Mouse (Mus musculus) heart, embryonic 10.5 days (tissue): ENCODE results near the gene Mylk. TPM values are rescaled to one million over a fixed set of nuclear protein-coding genes. Genes with fewer than 3 reads are reported as not detected.

Source experiments
- DNase-seq: peaks from one replicate; pipeline ENCODE4 v3.0.0-alpha.2; 2017; ENCODE audit warnings: low spot score
- H3K27ac ChIP-seq: fragments of 300-500 bp; sonication (generic); 2 replicates; pipeline ENCODE4 v1.5.1; 2016; ENCODE audit warnings: mild to moderate bottlenecking
- H3K27me3 ChIP-seq: fragments of 300-500 bp; sonication (generic); 2 replicates; pipeline ENCODE4 v1.6.1; 2016; ENCODE audit warnings: mild to moderate bottlenecking; ENCODE audit not compliant: poor library complexity, insufficient read depth, severe bottlenecking
- H3K36me3 ChIP-seq: fragments of 300-500 bp; sonication (generic); 2 replicates; pipeline ENCODE4 v1.6.1; 2016; ENCODE audit warnings: mild to moderate bottlenecking, moderate library complexity
- H3K4me1 ChIP-seq: fragments of 300-500 bp; sonication (generic); 2 replicates; pipeline ENCODE4 v1.6.1; 2016; ENCODE audit warnings: mild to moderate bottlenecking
- H3K4me3 ChIP-seq: fragments of 300-500 bp; sonication (generic); 2 replicates; pipeline ENCODE4 v1.5.1; 2016; ENCODE audit warnings: mild to moderate bottlenecking, moderate library complexity
- H3K9me3 ChIP-seq: fragments of 300-500 bp; sonication (generic); 2 replicates; pipeline ENCODE4 v1.6.1; 2016; ENCODE audit warnings: mild to moderate bottlenecking, moderate library complexity
- WGBS: fragments of 180-500 bp; shearing (Covaris S2); methylation state at CpG from one replicate; pipeline ENCODE4 v1.1.7; 2016; 5-methylcytosine and 5-hydroxymethylcytosine counted together
- polyA plus RNA-seq: library from polyadenylated mRNA; unstranded; fragments of >200 nt; fragmentation: Nextera tagmentation; extraction: Ambion mirVana; gene quantifications from 2 replicates; pipeline ENCODE4 v1.2.1, GENCODE M21; 2016

Mylk gene
- polyA plus RNA-seq, 1 experiment from 2014 or later, result 3.6 TPM

DNA sequence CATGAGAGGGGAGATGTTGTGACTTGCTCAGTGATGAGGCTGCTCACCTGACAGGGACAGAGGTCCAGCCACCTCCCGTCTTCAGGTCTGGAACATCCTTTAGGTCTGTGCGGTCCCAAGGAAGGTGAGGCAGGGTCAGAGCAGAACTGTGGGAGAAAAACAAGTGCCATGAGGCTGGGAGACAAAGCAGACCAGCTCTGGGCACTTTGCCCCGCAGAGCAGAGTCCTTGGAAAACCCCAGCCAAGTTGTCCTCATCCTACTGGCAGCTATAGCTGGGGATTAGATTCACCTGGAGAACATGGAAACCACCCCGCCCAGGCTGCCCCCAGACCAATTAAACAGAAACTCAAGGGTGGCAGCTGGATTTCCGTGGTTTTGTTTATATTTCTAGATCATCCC lies 195.4 kb downstream of the Mylk start:
- H3K27ac ChIP-seq, result 0 out of 2 replicates have a peak overlapping the region, but pooled peaks have one; percentile 6
- DNase-seq, result no peak
- no peaks in the 10 kb centered on the region for H3K9me3 ChIP-seq
- H3K27me3 ChIP-seq, result peaks cover 50% of the 10 kb centered on the region
- no peak overlapping the region for H3K4me3 ChIP-seq
- 71% methylated on average over 5 of the region's 5 CpGs for WGBS
- peaks cover 71% of the 10 kb centered on the region for H3K4me1 ChIP-seq
- no peaks in the 10 kb centered on the region for H3K36me3 ChIP-seq

DNA sequence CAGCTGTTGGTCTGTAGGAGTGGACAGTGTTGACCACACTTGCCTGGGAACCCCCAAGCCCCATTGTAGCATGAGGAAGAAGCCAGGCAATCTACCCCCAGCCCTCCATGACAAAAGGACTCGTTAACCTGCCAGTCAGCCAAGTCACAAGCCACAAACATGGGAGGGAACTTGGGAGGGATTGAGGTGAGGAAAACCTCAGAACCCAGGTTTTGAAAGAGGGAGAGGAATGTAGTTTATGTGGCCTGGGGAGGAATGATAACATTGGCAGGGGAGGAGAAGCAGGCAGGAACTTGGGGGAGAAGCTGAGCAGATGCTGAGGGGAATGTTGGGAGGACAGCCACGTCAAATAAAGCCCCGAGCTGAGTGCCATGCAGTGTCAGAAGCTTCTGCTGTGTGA lies 196.9 kb downstream of the Mylk start:
- WGBS, result 29% methylated on average over 3 of the region's 3 CpGs
- H3K36me3 ChIP-seq, result no peaks in the 10 kb centered on the region
- H3K9me3 ChIP-seq, result no peaks in the 10 kb centered on the region
- H3K4me1 ChIP-seq, result peaks cover 71% of the 10 kb centered on the region
- no peak for DNase-seq
- H3K27ac ChIP-seq, result peak overlapping the region; percentile 59
- H3K4me3 ChIP-seq, result no peak overlapping the region
- H3K27me3 ChIP-seq, result peaks cover 47% of the 10 kb centered on the region

DNA sequence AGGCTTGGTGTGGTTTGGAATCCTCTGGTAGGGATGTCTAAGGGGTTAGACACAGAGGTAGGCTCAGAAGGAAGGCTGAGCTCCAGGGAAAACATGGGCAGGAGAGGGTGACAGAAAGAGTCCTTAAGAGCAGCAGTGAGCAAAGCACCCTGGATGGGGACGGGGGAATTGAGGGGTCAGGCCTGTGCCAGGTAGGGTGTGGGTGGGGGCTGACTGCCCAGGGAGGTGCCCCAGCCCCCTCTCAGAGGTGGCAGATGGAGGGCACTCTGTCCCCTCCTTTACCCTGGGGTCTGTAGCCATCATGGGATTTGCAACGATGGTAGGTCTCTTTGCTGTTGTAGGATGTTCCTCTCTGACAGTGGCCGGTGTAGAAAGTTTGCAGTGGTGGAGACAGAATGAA lies 201.3 kb downstream of the Mylk start:
- peaks cover 43% of the 10 kb centered on the region for H3K4me1 ChIP-seq
- peaks cover 17% of the 10 kb centered on the region; the same call in 1 of the 2 replicates for H3K27me3 ChIP-seq
- no peak for DNase-seq
- H3K9me3 ChIP-seq, result no peaks in the 10 kb centered on the region
- H3K27ac ChIP-seq, result peak overlapping the region; percentile 49
- H3K36me3 ChIP-seq, result no peaks in the 10 kb centered on the region
- 82% methylated on average over 3 of the region's 3 CpGs for WGBS
- H3K4me3 ChIP-seq, result no peak overlapping the region

DNA sequence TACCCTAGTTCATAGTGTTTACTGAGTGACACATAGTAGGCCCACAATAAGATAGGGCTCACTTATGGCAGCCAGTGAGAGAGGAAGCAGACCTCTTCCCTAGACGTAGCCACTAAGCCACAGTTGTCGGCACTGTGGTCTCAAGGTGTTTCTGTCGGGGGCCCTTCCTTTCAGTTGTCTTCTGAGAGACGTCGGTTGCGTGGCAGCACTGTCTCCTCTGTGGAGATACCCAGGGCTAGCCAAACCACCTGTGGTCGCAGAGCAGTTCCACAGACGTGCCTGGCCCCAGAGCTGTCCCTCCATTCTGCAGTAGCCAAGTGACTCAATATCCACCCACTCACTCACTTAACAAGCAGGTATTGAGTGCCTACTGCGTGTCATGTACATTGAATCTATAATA lies 205.9 kb downstream of the Mylk start:
- WGBS, result 77% methylated on average over 9 of the region's 9 CpGs
- no peak for DNase-seq
- no peaks in the 10 kb centered on the region for H3K9me3 ChIP-seq
- H3K4me1 ChIP-seq, result peaks cover 32% of the 10 kb centered on the region
- peaks cover 7% of the 10 kb centered on the region; the same call in 1 of the 2 replicates for H3K36me3 ChIP-seq
- H3K4me3 ChIP-seq, result no peak overlapping the region
- H3K27me3 ChIP-seq, result no peaks in the 10 kb centered on the region
- no peak overlapping the region for H3K27ac ChIP-seq

DNA sequence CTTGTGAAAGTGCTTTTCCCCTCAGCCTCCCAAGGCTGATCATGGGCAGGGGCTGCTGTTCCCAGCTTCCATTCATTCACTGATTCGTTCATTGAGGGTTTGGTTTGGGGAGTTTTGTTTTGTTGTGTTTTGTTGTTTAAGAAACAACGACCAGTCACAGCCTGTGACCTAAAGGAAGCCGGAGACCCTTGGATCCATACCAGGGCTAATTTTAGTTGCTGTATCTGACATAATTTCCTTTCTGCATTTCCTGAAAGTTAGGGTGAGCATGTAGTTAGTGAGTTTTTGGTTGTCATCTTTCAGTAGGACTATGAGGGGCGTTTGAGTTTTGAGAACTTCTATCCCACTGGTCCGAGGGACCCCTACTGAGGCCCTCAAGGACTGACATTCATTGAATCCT lies 207.2 kb downstream of the Mylk start:
- DNase-seq, result no peak
- peak overlapping the region; percentile 63 for H3K27ac ChIP-seq
- 76% methylated on average over 5 of the region's 5 CpGs for WGBS
- H3K4me1 ChIP-seq, result peaks cover 31% of the 10 kb centered on the region
- H3K9me3 ChIP-seq, result no peaks in the 10 kb centered on the region
- no peaks in the 10 kb centered on the region for H3K27me3 ChIP-seq
- peaks cover 10% of the 10 kb centered on the region; the same call in 1 of the 2 replicates for H3K36me3 ChIP-seq
- H3K4me3 ChIP-seq, result no peak overlapping the region

DNA sequence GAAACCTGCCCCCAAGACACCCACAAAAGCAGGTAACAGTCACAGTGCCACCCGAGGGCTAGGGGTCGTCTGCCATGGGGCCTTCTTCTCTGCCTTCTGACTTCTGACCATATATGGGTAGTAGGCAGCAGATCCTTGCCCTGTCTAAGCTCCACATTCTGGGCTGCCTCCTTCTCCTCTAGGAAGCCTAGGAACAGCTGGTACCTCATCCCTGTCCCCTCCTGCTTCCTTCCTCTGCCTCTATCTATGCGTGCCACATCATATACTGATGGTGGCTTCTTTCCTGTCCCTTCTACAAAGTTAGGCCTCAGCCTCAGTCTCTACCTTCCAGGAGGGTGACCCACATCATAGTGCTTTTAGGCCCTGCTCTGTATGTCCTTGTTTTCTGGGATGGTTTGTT lies 207.8 kb downstream of the Mylk start:
- WGBS, result 56% methylated on average over 3 of the region's 3 CpGs
- Histone ChIP-seq H3K4me1 (peaks cover 36% of the 10 kb centered on the region), H3K4me3 (no peak overlapping the region), H3K27me3 (no peaks in the 10 kb centered on the region), H3K9me3 (no peaks in the 10 kb centered on the region), H3K27ac (peak overlapping the region; percentile 63), H3K36me3 (peaks cover 10% of the 10 kb centered on the region; the same call in 1 of the 2 replicates)
- no peak for DNase-seq

DNA sequence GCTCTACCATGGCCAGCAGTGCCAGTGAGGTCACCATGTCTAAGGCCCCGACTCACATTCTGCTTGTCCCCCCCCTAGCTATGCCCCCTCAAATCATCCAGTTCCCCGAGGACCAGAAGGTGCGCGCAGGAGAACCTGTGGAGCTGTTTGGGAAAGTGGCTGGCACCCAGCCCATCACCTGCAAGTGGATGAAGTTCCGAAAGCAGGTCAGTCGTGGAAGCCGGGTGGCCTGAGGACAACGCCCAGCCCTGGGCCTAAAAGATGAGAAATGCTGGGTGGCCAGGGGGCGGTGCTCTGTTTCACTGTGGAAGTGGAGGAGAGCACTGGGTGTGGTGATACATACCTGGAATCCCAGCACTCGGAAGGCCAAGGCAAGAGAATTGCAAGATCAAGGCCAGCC lies 208.5 kb downstream of the Mylk start:
- DNase-seq, result no peak
- Histone ChIP-seq H3K9me3 (no peaks in the 10 kb centered on the region), H3K4me3 (no peak overlapping the region), H3K27ac (peak overlapping the region; percentile 63; the same call in 1 of the 2 replicates), H3K36me3 (peaks cover 10% of the 10 kb centered on the region; the same call in 1 of the 2 replicates), H3K27me3 (no peaks in the 10 kb centered on the region), H3K4me1 (peaks cover 43% of the 10 kb centered on the region)
- WGBS, result 86% methylated on average over 10 of the region's 10 CpGs

DNA sequence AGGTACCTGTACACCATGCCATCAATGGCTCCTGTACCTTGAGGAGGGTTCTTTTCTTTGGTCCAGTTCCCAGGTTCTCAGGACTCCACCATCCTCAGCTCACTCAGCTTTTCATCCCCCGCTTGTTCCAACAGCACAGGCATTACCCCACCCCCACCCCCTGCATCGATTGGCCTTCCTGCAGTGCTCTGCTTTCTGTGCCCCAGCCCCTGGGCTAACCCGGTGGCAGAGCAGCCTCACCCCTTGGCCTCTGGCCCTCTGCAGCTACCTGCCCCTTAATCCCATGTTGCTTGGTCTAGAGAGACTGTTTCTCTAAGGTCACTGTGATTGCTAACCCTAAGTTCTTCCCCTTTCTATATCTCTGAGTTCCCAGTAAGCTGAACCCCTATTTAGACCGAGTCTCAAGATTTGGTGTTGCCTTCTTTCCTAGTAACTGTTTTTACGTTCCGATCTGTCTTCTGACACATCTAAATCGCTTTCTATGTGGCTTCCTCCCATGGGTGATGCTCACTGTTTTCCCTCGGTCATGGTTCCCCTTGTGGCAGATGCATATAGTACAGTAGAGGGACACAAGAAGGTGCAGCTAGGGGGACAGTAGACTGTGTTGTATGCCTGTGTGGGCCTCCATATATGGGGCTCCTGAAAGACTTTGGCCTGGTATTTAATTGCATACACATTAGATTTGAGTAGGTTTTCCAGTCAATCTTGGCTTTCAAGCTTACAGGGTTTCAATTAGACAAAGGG lies 212.6 kb downstream of the Mylk start:
- no peak for DNase-seq

DNA sequence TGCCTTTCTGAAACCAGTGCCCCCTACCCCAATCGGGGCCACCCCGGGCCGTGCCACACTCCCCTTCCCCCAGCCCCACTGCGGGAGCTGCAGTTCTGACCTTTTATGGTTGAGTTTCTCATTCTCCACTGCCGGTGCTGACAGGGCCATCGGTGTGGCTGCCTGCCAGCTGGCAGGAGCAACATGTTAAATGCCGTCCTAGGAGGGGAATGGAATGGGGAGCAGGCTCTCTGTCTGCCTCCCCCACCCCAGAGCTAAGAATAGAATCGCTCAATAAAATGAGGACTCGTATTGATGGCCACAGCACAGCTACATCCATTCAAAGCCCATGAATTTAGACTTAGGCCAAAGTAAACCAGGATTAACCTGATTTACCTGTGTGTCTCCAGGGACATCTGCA lies 213.7 kb downstream of the Mylk start:
- Histone ChIP-seq H3K4me3 (0 out of 2 replicates have a peak overlapping the region, but pooled peaks have one; percentile 4), H3K27me3 (0 out of 2 replicates have a peak, but pooled peaks cover 2% of the 10 kb centered on the region), H3K36me3 (peaks cover 10% of the 10 kb centered on the region; the same call in 1 of the 2 replicates), H3K27ac (peak overlapping the region; percentile 92), H3K4me1 (peaks cover 58% of the 10 kb centered on the region), H3K9me3 (no peaks in the 10 kb centered on the region)
- peak; percentile 94 for DNase-seq
- 16% methylated on average over 9 of the region's 9 CpGs for WGBS

More for the DNA sequence above, 212.6 kb downstream of the Mylk start:
- Histone ChIP-seq H3K27ac (peak overlapping the region; percentile 92), H3K36me3 (peaks cover 10% of the 10 kb centered on the region; the same call in 1 of the 2 replicates), H3K4me3 (no peak overlapping the region), H3K27me3 (no peaks in the 10 kb centered on the region), H3K9me3 (no peaks in the 10 kb centered on the region), H3K4me1 (peaks cover 68% of the 10 kb centered on the region)
- 59% methylated on average over 8 of the region's 8 CpGs for WGBS

DNA sequence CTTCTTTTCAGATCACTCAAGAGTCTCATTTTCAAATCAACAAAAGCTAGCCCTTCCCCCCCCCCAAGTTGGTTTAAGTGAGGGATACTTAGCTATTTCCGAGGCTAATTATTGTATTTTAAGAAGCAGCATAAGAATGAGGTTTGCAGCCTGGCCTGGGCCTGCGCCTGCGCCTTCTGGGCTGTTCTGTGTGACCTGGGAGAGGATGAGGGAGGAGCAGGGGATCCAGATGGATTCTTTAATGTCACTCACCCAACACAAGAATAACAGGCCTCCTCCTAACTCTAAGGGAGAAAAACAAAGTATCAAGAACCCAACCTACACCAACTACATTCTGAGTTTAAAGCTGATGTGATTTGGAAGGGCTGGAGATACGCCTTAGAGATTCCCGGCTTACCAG lies 214.3 kb downstream of the Mylk start:
- Histone ChIP-seq H3K9me3 (no peaks in the 10 kb centered on the region), H3K27me3 (0 out of 2 replicates have a peak, but pooled peaks cover 6% of the 10 kb centered on the region), H3K4me1 (peaks cover 58% of the 10 kb centered on the region), H3K27ac (peak overlapping the region; percentile 92), H3K36me3 (peaks cover 10% of the 10 kb centered on the region; the same call in 1 of the 2 replicates), H3K4me3 (no peak overlapping the region)
- DNase-seq, result no peak
- 71% methylated on average over 5 of the region's 5 CpGs for WGBS

DNA sequence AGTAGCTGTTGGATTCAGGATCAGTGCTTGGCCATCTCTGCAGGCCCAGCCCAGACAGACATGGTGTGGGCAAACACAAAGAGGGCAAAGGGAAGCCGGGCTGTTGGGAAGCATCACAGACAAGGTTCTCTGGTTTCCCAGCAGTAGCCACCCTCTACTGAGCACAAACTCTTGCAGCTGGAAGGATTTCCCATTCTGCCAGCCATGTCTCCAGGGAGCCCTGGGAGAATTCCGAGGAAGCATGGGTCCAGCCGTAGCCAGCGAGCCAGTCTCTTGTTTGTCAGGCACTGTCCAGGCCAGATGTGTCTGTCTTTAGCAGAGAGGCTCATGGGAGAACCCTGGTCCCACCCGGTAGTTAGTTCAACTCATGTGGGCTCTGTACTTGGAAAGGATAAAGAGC lies 215.2 kb downstream of the Mylk start:
- H3K27me3 ChIP-seq, result 0 out of 2 replicates have a peak, but pooled peaks cover 14% of the 10 kb centered on the region
- H3K27ac ChIP-seq, result peak overlapping the region; percentile 92
- no peak for DNase-seq
- peaks cover 3% of the 10 kb centered on the region; the same call in 1 of the 2 replicates for H3K36me3 ChIP-seq
- H3K4me1 ChIP-seq, result peaks cover 58% of the 10 kb centered on the region
- no peak overlapping the region for H3K4me3 ChIP-seq
- H3K9me3 ChIP-seq, result no peaks in the 10 kb centered on the region
- 80% methylated on average over 5 of the region's 5 CpGs for WGBS

DNA sequence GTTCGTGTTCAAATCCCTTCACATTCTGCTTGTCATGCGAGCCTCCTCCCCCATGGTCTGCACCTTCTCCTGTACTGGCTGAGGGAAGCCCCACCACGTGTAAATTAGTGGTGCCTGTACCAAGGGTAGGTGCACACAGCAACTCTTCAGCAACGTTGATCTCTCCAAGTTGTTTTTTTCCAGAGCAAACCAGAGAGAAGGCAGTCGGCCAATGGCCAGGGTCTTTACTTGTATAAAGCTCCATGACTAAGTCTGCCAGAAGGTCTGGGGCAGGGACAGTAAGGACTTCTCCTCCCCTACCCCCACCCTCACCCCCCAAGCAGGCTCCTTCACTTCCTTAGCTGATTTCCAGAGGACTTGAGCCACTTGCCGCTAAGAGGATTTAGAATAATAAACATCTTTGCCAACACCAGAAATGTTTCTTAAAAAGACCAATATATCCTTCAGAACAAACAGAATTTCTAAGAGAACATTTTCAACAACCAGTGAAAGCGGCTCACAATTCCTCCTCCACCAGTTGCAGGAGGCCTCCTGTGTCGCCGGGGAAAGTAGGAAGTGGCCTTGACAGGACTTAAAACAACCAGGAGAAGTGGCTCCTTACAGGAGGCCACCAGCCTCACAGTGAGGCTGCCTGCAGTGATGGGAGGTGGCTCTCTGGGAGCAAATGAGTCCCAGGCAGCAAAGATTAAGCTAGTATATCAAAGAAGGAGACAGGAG lies 216.0 kb downstream of the Mylk start:
- WGBS, result 37% methylated on average over 9 of the region's 9 CpGs
- Histone ChIP-seq H3K9me3 (no peaks in the 10 kb centered on the region), H3K36me3 (0 out of 2 replicates have a peak, but pooled peaks cover 3% of the 10 kb centered on the region), H3K27ac (peak overlapping the region; percentile 92), H3K4me3 (no peak overlapping the region), H3K4me1 (peaks cover 58% of the 10 kb centered on the region), H3K27me3 (0 out of 2 replicates have a peak, but pooled peaks cover 14% of the 10 kb centered on the region)
- DNase-seq, result no peak

DNA sequence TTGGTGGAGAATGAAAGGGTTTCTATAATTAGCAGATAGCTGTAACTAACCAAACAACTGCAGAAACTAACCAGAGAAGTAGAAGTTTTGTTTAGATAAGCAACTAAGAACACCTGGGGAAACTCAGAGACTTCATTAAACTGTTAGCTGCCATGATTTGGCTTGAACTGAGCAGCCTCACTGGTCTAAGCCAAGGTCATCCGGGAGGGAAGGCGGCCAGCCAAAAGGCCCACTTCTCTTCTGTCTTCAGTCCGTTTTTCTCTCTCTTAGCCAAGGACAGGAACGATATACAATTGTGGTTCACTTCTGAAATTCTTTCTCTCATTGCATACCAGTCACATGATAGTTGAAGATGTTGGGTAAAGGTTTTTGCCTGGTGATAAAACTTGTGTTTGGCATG lies 217.3 kb downstream of the Mylk start:
- H3K27ac ChIP-seq, result 0 out of 2 replicates have a peak overlapping the region, but pooled peaks have one; percentile 47
- peaks cover 56% of the 10 kb centered on the region for H3K4me1 ChIP-seq
- DNase-seq, result no peak
- H3K4me3 ChIP-seq, result no peak overlapping the region
- 71% methylated on average over 4 of the region's 4 CpGs for WGBS
- no peaks in the 10 kb centered on the region for H3K36me3 ChIP-seq
- H3K27me3 ChIP-seq, result peaks cover 20% of the 10 kb centered on the region; the same call in 1 of the 2 replicates
- no peaks in the 10 kb centered on the region for H3K9me3 ChIP-seq
